Mouse (Mus musculus): ENCODE results near the gene Zfp991. TPM values are rescaled to one million over a fixed set of nuclear protein-coding genes. Genes with fewer than 3 reads are reported as not detected.
"Not testable (repeated sequence)": the region's sequence is repeated elsewhere in the genome, so short reads cannot be mapped to it uniquely, and the experiment has no call there.

The Zfp991 gene
- polyA plus RNA-seq, 1 experiment = 0.09 TPM

DNA sequence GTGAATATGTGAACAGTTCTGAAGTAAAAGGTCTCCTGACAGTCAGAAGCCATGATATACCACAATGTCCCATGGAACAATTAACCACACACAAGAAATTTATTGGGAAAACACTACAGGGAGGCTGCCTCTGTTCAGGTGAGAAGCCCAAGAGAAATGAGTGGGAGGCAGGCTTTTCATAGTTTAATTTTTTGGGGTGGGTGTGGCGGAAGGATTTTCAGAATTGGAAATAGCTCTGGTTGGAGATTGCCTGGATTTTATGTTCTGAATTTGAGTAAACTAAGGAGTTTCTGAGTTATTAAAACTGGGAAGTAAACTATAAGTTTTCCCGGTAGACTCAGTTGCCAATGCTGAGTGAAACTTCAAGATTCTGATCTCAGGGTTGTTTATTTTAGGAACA, 4.7 kb upstream of the Zfp991 start:
- not testable (repeated sequence) for H3K79me2 ChIP-seq (ENCODE audit: control insufficient read depth, insufficient read depth); H3K36me3 ChIP-seq (ENCODE audit: control insufficient read depth, insufficient read depth); H3ac ChIP-seq (ENCODE audit: control insufficient read depth, insufficient read length, low read depth)

DNA sequence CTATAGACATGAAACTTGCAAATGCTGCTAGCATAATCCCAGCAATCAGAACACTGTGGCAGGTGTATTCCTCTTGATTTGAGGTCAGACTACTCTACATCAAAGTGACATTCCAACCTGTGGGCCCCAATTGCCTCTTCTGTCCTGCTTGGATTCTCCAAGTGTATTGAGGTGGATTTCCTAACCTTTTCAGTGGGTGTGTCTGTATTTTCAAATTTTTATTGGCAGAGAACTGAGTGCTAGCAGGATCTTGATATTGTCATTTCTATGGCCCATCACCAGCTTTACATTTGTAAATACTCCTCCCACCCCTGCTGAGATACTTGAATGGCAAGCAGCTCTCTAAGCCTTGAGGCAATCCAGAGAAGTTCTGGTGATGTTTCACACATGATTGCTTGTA, 3.7 kb upstream of the Zfp991 start:
- not testable (repeated sequence) for H3ac ChIP-seq (ENCODE audit: control insufficient read depth, insufficient read length, low read depth); H3K36me3 ChIP-seq (ENCODE audit: control insufficient read depth, insufficient read depth)

More for the DNA sequence above, 4.7 kb upstream of the Zfp991 start:
- H3K27me3 ChIP-seq (ENCODE audit: control insufficient read depth, insufficient read depth, insufficient read length); H3K79me3 ChIP-seq (ENCODE audit: low read depth); H3K4me3 ChIP-seq (ENCODE audit: insufficient read depth, poor library complexity, severe bottlenecking): not testable (repeated sequence)

DNA sequence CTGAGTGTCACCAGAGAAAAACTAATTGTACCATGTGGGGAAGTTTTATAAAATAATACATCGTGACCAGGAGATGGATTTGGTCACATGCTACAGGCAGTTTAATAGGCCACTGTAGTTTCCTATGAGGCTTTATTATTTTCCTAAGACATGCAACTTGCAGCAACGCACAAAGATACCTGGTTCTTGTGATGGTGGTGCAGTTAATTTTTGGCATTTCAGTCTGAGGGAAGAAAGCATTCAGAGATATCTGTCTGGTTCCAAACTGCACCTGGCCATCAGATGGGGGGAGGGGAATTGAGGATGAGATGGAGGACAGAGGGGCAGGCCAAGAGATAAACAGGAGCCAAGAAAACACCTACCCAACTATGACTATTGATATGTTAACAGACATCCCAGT, 1.8 kb downstream of the Zfp991 start:
- H3ac ChIP-seq (ENCODE audit: control insufficient read depth, insufficient read length, low read depth); H3K27me3 ChIP-seq (ENCODE audit: control insufficient read depth, insufficient read depth, insufficient read length); H3K4me3 ChIP-seq (ENCODE audit: insufficient read depth, poor library complexity, severe bottlenecking); H3K79me2 ChIP-seq (ENCODE audit: control insufficient read depth, insufficient read depth); H3K79me3 ChIP-seq (ENCODE audit: low read depth); H3K36me3 ChIP-seq (ENCODE audit: control insufficient read depth, insufficient read depth): not testable (repeated sequence)

More for the DNA sequence above, 3.7 kb upstream of the Zfp991 start:
- not testable (repeated sequence) for H3K27me3 ChIP-seq (ENCODE audit: control insufficient read depth, insufficient read depth, insufficient read length); H3K4me3 ChIP-seq (ENCODE audit: insufficient read depth, poor library complexity, severe bottlenecking); H3K79me3 ChIP-seq (ENCODE audit: low read depth); H3K79me2 ChIP-seq (ENCODE audit: control insufficient read depth, insufficient read depth)

DNA sequence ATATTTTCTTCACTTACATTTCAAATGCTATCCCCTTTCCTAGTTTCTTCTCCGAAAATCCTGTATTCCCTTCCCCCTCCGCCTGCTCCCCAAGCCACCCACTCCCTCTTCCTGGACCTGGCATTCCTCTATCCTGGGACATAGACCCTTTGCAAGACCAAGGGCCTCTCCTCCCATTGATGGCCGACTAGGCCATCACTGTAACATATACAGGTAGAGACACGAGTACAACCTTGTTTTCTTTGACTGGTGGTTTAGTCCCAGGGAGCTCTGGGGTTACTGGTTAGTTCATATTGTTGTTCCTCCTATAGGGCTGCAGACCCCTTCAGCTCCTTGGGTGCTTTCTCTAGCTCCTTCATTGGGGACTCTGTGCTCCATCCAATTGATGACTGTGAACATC, 9.9 kb downstream of the Zfp991 start:
- H3K36me3 ChIP-seq (ENCODE audit: control insufficient read depth, insufficient read depth); H3K27me3 ChIP-seq (ENCODE audit: control insufficient read depth, insufficient read depth, insufficient read length); H3K4me3 ChIP-seq (ENCODE audit: insufficient read depth, poor library complexity, severe bottlenecking); H3ac ChIP-seq (ENCODE audit: control insufficient read depth, insufficient read length, low read depth); H3K79me2 ChIP-seq (ENCODE audit: control insufficient read depth, insufficient read depth); H3K79me3 ChIP-seq (ENCODE audit: low read depth): not testable (repeated sequence)

DNA sequence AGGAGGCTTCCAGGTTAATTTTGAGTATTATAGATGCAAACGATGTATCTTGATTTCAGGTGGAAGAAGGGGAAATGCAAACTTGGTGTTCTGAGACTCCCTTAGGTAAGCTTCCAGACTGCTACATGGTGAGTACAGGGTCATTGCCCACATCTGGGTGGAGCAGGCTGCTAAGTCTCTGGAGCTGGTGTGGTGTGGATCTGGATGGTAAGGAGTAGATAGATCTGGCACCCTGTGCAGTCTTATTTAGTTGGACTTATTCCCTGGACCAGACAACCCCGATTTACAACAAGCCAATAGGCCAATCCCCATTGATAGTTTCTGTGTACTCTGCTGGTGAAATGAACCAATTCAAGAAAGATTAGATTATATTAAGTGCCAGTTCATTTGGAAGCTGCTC, 33.4 kb downstream of the Zfp991 start:
- H3K79me3 ChIP-seq (ENCODE audit: low read depth); H3K4me3 ChIP-seq (ENCODE audit: insufficient read depth, poor library complexity, severe bottlenecking); H3ac ChIP-seq (ENCODE audit: control insufficient read depth, insufficient read length, low read depth); H3K27me3 ChIP-seq (ENCODE audit: control insufficient read depth, insufficient read depth, insufficient read length); H3K79me2 ChIP-seq (ENCODE audit: control insufficient read depth, insufficient read depth); H3K36me3 ChIP-seq (ENCODE audit: control insufficient read depth, insufficient read depth): not testable (repeated sequence)

DNA sequence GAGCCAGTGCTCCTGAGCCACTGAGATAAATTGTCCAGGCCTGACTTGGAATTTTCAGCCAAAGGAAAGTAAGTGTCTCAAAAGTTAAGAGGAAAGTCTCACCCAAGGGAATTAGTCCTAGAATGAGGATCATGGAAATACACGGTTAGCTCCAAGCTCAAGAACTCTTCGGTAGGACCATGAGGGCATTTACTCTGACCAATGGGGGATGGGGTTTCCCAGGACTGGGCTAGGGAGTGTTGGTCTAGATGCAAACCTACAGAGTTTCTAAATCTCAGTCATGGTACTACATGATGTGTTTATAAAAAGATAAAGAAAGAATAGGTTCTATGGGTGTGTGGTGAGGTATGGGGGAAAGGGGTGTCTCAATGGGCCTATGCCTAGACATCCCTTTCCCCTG, 38.7 kb downstream of the Zfp991 start:
- not testable (repeated sequence) for H3K27me3 ChIP-seq (ENCODE audit: control insufficient read depth, insufficient read depth, insufficient read length); H3ac ChIP-seq (ENCODE audit: control insufficient read depth, insufficient read length, low read depth); H3K79me2 ChIP-seq (ENCODE audit: control insufficient read depth, insufficient read depth); H3K79me3 ChIP-seq (ENCODE audit: low read depth); H3K4me3 ChIP-seq (ENCODE audit: insufficient read depth, poor library complexity, severe bottlenecking); H3K36me3 ChIP-seq (ENCODE audit: control insufficient read depth, insufficient read depth)

DNA sequence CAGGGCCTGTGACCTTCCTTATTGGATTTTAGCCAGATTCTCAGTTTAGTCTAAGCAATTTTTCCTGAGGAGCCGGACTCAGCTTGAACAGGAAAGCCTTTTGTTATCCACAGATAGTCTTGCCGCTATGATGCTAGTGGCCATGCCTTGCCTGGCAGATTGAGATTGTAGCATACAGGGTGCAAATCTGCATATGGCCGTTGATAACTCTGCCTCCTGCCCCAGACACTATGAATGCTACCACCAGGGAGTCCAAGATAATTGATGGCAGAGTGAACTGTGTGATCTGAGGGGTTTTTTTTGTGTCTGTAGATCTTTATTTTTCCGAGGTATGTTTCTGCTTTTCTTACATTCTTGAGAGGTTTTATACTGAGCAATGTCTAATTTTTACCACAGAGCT, 39.7 kb downstream of the Zfp991 start:
- H3K79me2 ChIP-seq (ENCODE audit: control insufficient read depth, insufficient read depth); H3K4me3 ChIP-seq (ENCODE audit: insufficient read depth, poor library complexity, severe bottlenecking); H3ac ChIP-seq (ENCODE audit: control insufficient read depth, insufficient read length, low read depth); H3K79me3 ChIP-seq (ENCODE audit: low read depth); H3K36me3 ChIP-seq (ENCODE audit: control insufficient read depth, insufficient read depth); H3K27me3 ChIP-seq (ENCODE audit: control insufficient read depth, insufficient read depth, insufficient read length): not testable (repeated sequence)

DNA sequence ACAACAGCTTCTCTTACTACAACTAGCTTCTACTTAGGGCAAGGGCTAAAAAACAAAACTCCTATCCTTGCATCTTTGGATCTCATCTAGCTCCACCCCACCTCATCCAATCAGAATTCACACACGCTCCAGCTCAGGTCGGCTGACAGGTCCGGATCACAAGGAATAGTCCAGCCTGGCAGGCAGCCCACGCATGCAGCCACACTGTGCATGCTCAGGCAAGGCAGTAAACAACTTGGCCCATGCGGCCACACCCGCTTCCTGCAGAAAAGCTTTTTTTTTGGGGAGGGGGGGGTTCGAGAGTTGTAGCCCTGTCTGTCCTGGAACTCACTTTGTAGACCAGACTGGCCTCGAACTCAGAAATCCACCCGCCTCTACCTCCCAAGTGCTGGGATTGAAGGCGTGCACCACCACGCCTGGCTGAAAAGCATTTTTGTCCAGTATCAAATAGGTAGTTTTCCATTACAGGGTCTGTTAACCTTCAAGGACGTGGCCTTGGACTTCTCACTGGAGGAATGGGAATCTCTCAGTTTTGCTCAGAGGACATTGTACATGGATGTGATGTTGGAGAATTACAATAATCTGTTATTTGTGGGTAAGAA, 44.5 kb downstream of the Zfp991 start:
- H3K27me3 ChIP-seq (ENCODE audit: control insufficient read depth, insufficient read depth, insufficient read length); H3K4me3 ChIP-seq (ENCODE audit: insufficient read depth, poor library complexity, severe bottlenecking); H3K79me3 ChIP-seq (ENCODE audit: low read depth); H3ac ChIP-seq (ENCODE audit: control insufficient read depth, insufficient read length, low read depth); H3K79me2 ChIP-seq (ENCODE audit: control insufficient read depth, insufficient read depth); H3K36me3 ChIP-seq (ENCODE audit: control insufficient read depth, insufficient read depth): not testable (repeated sequence)

DNA sequence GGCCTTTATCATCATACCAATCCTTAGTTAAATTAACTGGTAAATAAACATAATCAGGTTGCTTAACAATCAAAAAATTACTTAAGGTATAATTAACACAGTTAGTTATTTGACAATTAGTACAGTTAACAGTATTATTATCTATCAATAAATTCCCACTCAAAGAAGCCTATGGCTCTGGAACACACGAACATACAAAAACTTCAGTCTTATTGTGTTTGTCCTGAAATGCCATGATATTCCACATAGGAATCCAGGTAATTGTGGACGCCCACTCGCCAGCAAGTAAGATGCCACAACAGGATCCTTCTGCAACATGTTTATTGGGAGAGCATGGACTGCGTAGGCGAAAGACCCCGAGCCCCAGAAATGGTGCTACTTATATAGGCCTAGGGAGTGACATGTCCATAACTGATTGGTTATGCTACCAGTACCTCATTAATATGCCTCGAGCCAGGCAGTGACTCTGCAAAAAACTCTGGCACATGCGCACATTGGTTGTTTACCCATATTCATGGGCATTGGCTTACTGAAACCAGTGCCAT, 49.4 kb downstream of the Zfp991 start:
- not testable (repeated sequence) for H3K27me3 ChIP-seq (ENCODE audit: control insufficient read depth, insufficient read depth, insufficient read length); H3K79me2 ChIP-seq (ENCODE audit: control insufficient read depth, insufficient read depth); H3K36me3 ChIP-seq (ENCODE audit: control insufficient read depth, insufficient read depth); H3K79me3 ChIP-seq (ENCODE audit: low read depth); H3K4me3 ChIP-seq (ENCODE audit: insufficient read depth, poor library complexity, severe bottlenecking); H3ac ChIP-seq (ENCODE audit: control insufficient read depth, insufficient read length, low read depth)

DNA sequence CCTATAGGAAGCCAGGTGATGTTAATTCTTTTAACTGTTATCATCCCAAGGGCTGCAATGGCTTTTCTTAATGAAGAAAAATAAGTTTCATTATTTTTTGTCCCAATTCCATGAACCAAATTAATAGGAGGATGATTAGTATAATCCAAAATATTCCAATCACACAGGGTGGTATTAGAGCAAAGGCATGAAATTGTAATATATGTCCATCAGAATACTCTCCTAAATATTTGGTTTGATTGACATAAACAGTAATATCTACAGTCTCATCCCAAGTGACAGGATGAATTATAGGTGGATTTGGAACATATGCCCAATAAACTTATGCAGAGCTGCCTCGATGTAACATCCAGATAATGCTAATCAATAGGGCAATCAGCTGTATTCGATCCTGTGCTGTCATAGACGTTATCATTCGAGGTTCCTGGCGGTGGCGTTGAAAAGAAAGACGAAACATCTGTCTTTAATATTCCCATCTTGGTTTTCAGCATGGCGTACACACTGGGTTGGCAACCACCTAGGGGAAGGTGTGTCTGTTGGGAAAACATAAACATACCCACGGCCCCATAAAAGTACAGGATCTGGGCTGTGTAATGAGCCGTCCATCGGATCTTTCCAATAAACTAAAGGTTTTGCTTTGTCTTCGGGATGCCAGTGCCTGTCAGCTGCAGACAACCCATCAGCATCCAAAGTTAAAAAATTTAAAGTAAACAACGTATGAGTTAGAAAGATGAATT, 50.3 kb downstream of the Zfp991 start:
- H3K4me3 ChIP-seq (ENCODE audit: insufficient read depth, poor library complexity, severe bottlenecking); H3K79me3 ChIP-seq (ENCODE audit: low read depth); H3K79me2 ChIP-seq (ENCODE audit: control insufficient read depth, insufficient read depth); H3K36me3 ChIP-seq (ENCODE audit: control insufficient read depth, insufficient read depth); H3ac ChIP-seq (ENCODE audit: control insufficient read depth, insufficient read length, low read depth); H3K27me3 ChIP-seq (ENCODE audit: control insufficient read depth, insufficient read depth, insufficient read length): not testable (repeated sequence)

DNA sequence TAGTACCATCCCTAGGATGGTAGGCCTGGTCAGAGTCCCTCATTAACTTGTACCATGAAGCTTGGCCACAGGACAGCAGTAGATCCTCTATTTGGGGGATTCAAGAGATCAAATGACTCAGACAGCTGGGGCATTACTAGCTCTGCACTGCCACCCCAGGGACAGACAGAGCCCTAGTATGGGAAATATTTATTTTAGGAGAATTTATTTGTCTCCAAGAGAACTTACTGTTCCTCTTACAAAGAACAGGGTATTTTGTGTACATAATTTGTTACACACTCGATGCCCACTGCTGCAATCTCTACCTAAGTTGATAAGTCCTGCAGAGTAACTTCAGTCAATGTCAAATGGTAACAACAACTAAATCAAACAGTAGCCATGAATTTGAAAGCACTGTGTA, 55.0 kb downstream of the Zfp991 start:
- not testable (repeated sequence) for H3K79me2 ChIP-seq (ENCODE audit: control insufficient read depth, insufficient read depth); H3K36me3 ChIP-seq (ENCODE audit: control insufficient read depth, insufficient read depth); H3ac ChIP-seq (ENCODE audit: control insufficient read depth, insufficient read length, low read depth); H3K27me3 ChIP-seq (ENCODE audit: control insufficient read depth, insufficient read depth, insufficient read length); H3K4me3 ChIP-seq (ENCODE audit: insufficient read depth, poor library complexity, severe bottlenecking); H3K79me3 ChIP-seq (ENCODE audit: low read depth)
